Mouse (Mus musculus) heart, postnatal 4 days (tissue): Measurements from ENCODE around the gene Obox8. TPM values are rescaled to one million over a fixed set of nuclear protein-coding genes. Genes with fewer than 3 reads are reported as not detected.

Experiments
- DNase-seq: peaks from one replicate; pipeline ENCODE4 v3.0.0; 2021
- total RNA-seq, 2 experiments: library from RNA; stranded (reverse); gene quantifications; 2 replicates each; pipeline ENCODE4 v1.2.3; 2021

The Obox8 gene
- not detected for total RNA-seq

DNA sequence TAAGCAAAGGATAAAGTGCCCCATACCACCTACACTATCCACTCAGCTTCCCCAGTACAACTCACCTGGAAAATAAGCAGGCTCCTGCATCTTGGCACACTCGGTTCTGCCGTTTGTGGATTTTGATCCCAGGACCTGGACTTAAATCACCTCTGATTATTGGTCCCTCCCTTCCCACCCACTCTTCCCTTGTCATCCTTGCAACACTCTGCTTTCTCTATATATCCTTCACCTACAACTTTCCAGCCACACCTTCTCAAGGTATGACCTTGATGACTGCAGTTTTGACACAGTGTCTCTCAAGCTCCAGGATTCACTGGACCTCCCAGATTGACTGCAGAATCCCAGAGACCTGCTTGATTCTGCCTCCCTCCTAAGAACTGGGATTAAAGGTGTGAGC lies at the start of gene Obox8:
Obox8 (minus strand) TSS at position 101 of the 400 bp plus-strand sequence.
- no peak for DNase-seq

GRCm38 (mm10) chr7:14317209-14317608 lies 16.1 kb downstream of the Obox8 start:
- no peak for DNase-seq

GRCm38 (mm10) chr7:14308671-14309070 lies 24.7 kb downstream of the Obox8 start:
- no peak for DNase-seq

- DNase-seq = no peak
Observed at GRCm38 (mm10) chr7:14307571-14307970, 25.8 kb downstream of the Obox8 start.

Other genes with a start within 250 kb of the Obox8 start
- not detected for gene Sult2a3, start 210.5 kb downstream of the Obox8 start, total RNA-seq
- gene Sult2a6, start 78.7 kb downstream of the Obox8 start, total RNA-seq = not detected
- not detected for gene Sult2a8, start 113.2 kb upstream of the Obox8 start, total RNA-seq
- gene Sult2a7, start 160.7 kb upstream of the Obox8 start, total RNA-seq = not detected
- gene Vmn1r90, start 229.9 kb upstream of the Obox8 start, total RNA-seq = under 1 TPM; 0.23 to 0.26 TPM